Mouse (Mus musculus) forebrain, embryonic 11.5 days (tissue): Measurements from ENCODE around the gene Ankib1. TPM values are rescaled to one million over a fixed set of nuclear protein-coding genes. Genes with fewer than 3 reads are reported as not detected.
"Not testable (repeated sequence)": the region's sequence is repeated elsewhere in the genome, so short reads cannot be mapped to it uniquely, and the experiment has no call there.

Source experiments
- ATAC-seq: fragments of 200-750 bp; cut with Nextera tagmentation; replicated peaks from 2 replicates; pipeline ENCODE4 v1.8.0; 2017; ENCODE audit warnings: moderate TSS enrichment; ENCODE audit not compliant: low FRiP score
- DNase-seq: peaks from one replicate; pipeline ENCODE4 v3.0.0-alpha.2; 2017; ENCODE audit warnings: low spot score
- H3K27ac ChIP-seq: fragments of 300-500 bp; sonication (generic); 2 replicates; pipeline ENCODE4 v1.5.1; 2014; ENCODE audit warnings: low read depth, low read length
- H3K27me3 ChIP-seq: fragments of 300-500 bp; sonication (generic); 2 replicates; pipeline ENCODE4 v1.6.1; 2014; ENCODE audit warnings: mild to moderate bottlenecking, low read length, mixed read lengths; ENCODE audit not compliant: control insufficient read depth, insufficient read depth
- H3K36me3 ChIP-seq: fragments of 300-500 bp; sonication (generic); 2 replicates; pipeline ENCODE4 v1.6.1; 2014; ENCODE audit warnings: mild to moderate bottlenecking, low read length, moderate library complexity, mixed read lengths; ENCODE audit not compliant: control insufficient read depth, insufficient read depth
- H3K4me1 ChIP-seq: fragments of 300-500 bp; sonication (generic); replicated peaks from 2 replicates; pipeline ENCODE4 v1.6.1; 2014; ENCODE audit warnings: low read length, mixed read lengths; ENCODE audit not compliant: control insufficient read depth, insufficient read depth
- H3K4me2 ChIP-seq: fragments of 300-500 bp; sonication (generic); 2 replicates; pipeline ENCODE4 v1.6.1; 2014; ENCODE audit warnings: low read depth, mild to moderate bottlenecking, low read length, moderate library complexity, mixed read lengths; ENCODE audit not compliant: severe bottlenecking
- H3K4me3 ChIP-seq: fragments of 300-500 bp; sonication (generic); 2 replicates; pipeline ENCODE4 v1.5.1; 2014; ENCODE audit warnings: low read depth, low read length
- H3K9ac ChIP-seq: fragments of 300-500 bp; sonication (generic); 2 replicates; pipeline ENCODE4 v1.6.1; 2014; ENCODE audit warnings: low read length
- H3K9me3 ChIP-seq: fragments of 300-500 bp; sonication (generic); 2 replicates; pipeline ENCODE4 v1.6.1; 2016; ENCODE audit warnings: low read length, mixed read lengths; ENCODE audit not compliant: control insufficient read depth
- WGBS: fragments of 180-500 bp; shearing (Covaris S2); extraction: QIAGEN DNeasy Blood & Tissue Kit; methylation state at CpG from one replicate; pipeline ENCODE4 v1.1.7; 2014; 5-methylcytosine and 5-hydroxymethylcytosine counted together
- polyA plus RNA-seq: library from polyadenylated mRNA; unstranded; fragments of >200 nt; fragmentation: Nextera tagmentation; extraction: Ambion mirVana; gene quantifications from 2 replicates; pipeline ENCODE4 v1.2.1, GENCODE M21; 2014

Gene Ankib1
- polyA plus RNA-seq, 1 experiment from 2014 or later: 17.0 TPM

DNA sequence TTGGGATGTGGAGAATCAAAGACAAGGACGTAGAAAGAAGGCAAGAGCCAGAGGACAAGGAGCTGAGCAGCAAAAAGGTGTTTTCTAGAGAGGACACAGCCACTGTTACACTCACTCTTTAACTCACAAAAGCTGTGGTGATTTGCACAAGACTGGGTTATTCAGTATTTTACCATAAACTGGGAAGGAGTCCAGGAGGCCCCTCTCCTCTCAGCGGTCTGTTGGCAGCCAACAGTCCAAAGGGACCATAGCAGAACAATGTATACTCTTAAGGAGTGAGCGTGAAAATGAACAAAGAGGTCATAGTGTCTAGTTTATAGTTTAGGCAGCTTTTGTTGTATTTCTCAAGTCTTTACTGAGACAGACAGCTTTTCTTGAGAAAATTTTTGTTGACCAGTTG is 31.2 kb downstream of the Ankib1 start:
- WGBS: 60% methylated on average over 3 of the region's 3 CpGs
- H3K9me3 ChIP-seq: no peaks in the 10 kb centered on the region
- H3K4me1 ChIP-seq: no peaks in the 10 kb centered on the region
- no peaks in the 10 kb centered on the region for H3K36me3 ChIP-seq
- H3K4me3 ChIP-seq: no peak overlapping the region
- no peak overlapping the region for H3K4me2 ChIP-seq
- H3K27ac ChIP-seq: no peak overlapping the region
- H3K27me3 ChIP-seq: no peaks in the 10 kb centered on the region
- DNase-seq (no peak), ATAC-seq (no peak)
- H3K9ac ChIP-seq: no peak overlapping the region

GRCm38 (mm10) chr5:3750536-3750935 is 52.2 kb downstream of the Ankib1 start:
- H3K27me3 ChIP-seq, DNase-seq, H3K9me3 ChIP-seq, ATAC-seq, H3K9ac ChIP-seq, H3K36me3 ChIP-seq, H3K4me3 ChIP-seq, H3K27ac ChIP-seq, H3K4me1 ChIP-seq, H3K4me2 ChIP-seq: not testable (repeated sequence)

- H3K27ac ChIP-seq, H3K4me1 ChIP-seq, H3K9ac ChIP-seq, H3K4me2 ChIP-seq, H3K4me3 ChIP-seq, H3K36me3 ChIP-seq, H3K27me3 ChIP-seq, DNase-seq, H3K9me3 ChIP-seq, ATAC-seq: not testable (repeated sequence)
- WGBS: 90% methylated on average over 24 of the region's 24 CpGs
Observed at GRCm38 (mm10) chr5:3732846-3733245, 69.9 kb downstream of the Ankib1 start.

DNA sequence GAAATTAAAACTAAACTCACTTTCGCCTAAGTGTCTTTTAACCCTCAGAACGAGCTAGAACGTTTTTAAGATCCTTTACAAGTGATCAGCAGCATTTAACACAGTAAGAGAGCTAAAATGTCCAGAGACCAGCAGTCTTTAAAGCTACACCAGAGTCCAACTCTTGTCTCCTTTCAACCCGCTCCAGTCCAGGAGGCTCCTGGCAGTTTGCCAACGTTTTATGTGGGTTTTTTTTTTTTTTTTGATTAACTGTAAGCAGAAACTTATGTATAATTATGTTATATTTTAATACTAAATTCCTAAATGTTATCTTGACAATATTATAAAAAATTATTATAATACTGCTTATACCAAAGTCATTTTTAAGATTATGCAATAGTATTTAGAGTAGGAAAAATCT is 73.9 kb downstream of the Ankib1 start:
- no peak overlapping the region for H3K4me2 ChIP-seq
- ATAC-seq (no peak), DNase-seq (no peak)
- H3K9me3 ChIP-seq: no peaks in the 10 kb centered on the region
- 85% methylated on average over 5 of the region's 5 CpGs for WGBS
- H3K27me3 ChIP-seq: no peaks in the 10 kb centered on the region
- no peak overlapping the region for H3K4me3 ChIP-seq
- no peak overlapping the region for H3K9ac ChIP-seq
- no peak overlapping the region for H3K27ac ChIP-seq
- no peaks in the 10 kb centered on the region; the same call in 1 of the 2 replicates for H3K36me3 ChIP-seq
- H3K4me1 ChIP-seq: no peaks in the 10 kb centered on the region

DNA sequence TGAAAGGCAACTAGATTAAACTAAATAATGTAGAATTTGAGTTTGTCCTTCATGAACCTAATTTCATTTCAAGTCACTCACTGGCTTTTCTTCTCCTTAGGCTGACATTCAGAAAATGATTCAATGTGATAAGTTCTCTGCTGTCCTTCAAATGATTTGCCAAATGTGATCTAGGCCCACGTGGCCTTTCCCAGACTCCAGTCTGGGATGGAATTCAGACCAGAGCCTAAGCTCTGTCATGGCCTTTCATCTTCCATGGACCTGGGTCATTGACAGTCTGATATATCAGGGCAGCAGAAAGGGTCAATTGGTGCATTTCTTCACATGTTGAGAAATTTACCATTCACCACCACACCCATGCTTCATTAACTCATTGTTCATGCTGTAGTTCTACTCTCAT is 77.2 kb downstream of the Ankib1 start:
- H3K27me3 ChIP-seq: no peaks in the 10 kb centered on the region
- no peaks in the 10 kb centered on the region for H3K4me1 ChIP-seq
- H3K9ac ChIP-seq: no peak overlapping the region
- H3K4me3 ChIP-seq: no peak overlapping the region
- DNase-seq (no peak), ATAC-seq (no peak)
- 84% methylated on average over 1 of the region's 1 CpGs for WGBS
- H3K9me3 ChIP-seq: no peaks in the 10 kb centered on the region
- H3K27ac ChIP-seq: no peak overlapping the region
- no peak overlapping the region for H3K4me2 ChIP-seq
- no peaks in the 10 kb centered on the region for H3K36me3 ChIP-seq

- Histone ChIP-seq H3K36me3 (no peaks in the 10 kb centered on the region; the same call in 1 of the 2 replicates), H3K27ac (no peak overlapping the region), H3K4me1 (no peaks in the 10 kb centered on the region), H3K27me3 (no peaks in the 10 kb centered on the region), H3K9me3 (no peaks in the 10 kb centered on the region), H3K9ac (no peak overlapping the region), H3K4me2 (no peak overlapping the region), H3K4me3 (no peak overlapping the region)
- no peak for ATAC-seq
- DNase-seq: no peak
- 95% methylated on average over 2 of the region's 2 CpGs for WGBS
Observed at GRCm38 (mm10) chr5:3723415-3723814, 79.3 kb downstream of the Ankib1 start.

GRCm38 (mm10) chr5:3722873-3723272 is 79.9 kb downstream of the Ankib1 start:
- Histone ChIP-seq H3K4me2 (no peak overlapping the region), H3K27ac (no peak overlapping the region), H3K4me1 (no peaks in the 10 kb centered on the region), H3K4me3 (no peak overlapping the region), H3K9me3 (no peaks in the 10 kb centered on the region), H3K27me3 (no peaks in the 10 kb centered on the region), H3K36me3 (no peaks in the 10 kb centered on the region; the same call in 1 of the 2 replicates), H3K9ac (no peak overlapping the region)
- DNase-seq: no peak
- WGBS: 97% methylated on average over 2 of the region's 2 CpGs
- ATAC-seq: no peak

- no peaks in the 10 kb centered on the region; the same call in 1 of the 2 replicates for H3K36me3 ChIP-seq
- H3K9ac ChIP-seq: no peak overlapping the region
- ATAC-seq (no peak), DNase-seq (no peak)
- no peak overlapping the region for H3K4me3 ChIP-seq
- H3K9me3 ChIP-seq: no peaks in the 10 kb centered on the region
- H3K4me2 ChIP-seq: no peak overlapping the region
- H3K4me1 ChIP-seq: no peaks in the 10 kb centered on the region
- H3K27me3 ChIP-seq: no peaks in the 10 kb centered on the region
- WGBS: 90% methylated on average over 4 of the region's 4 CpGs
- H3K27ac ChIP-seq: no peak overlapping the region
Observed at GRCm38 (mm10) chr5:3719371-3719770, 83.4 kb downstream of the Ankib1 start.

- no peaks in the 10 kb centered on the region for H3K27me3 ChIP-seq
Observed at GRCm38 (mm10) chr5:3715800-3716199, 86.9 kb downstream of the Ankib1 start.

More at GRCm38 (mm10) chr5:3715800-3716199, 86.9 kb downstream of the Ankib1 start:
- no peak overlapping the region for H3K4me2 ChIP-seq
- no peak overlapping the region for H3K9ac ChIP-seq
- H3K36me3 ChIP-seq: no peaks in the 10 kb centered on the region; the same call in 1 of the 2 replicates
- no peak overlapping the region for H3K4me3 ChIP-seq
- DNase-seq: no peak
- ATAC-seq: no peak
- WGBS: 97% methylated on average over 5 of the region's 5 CpGs
- no peak overlapping the region for H3K27ac ChIP-seq
- H3K4me1 ChIP-seq: no peaks in the 10 kb centered on the region
- H3K9me3 ChIP-seq: no peaks in the 10 kb centered on the region
